Mouse (Mus musculus) heart, adult 18-20 months (tissue): ENCODE measurements around the gene Map2k7. TPM values are rescaled to one million over a fixed set of nuclear protein-coding genes. Genes with fewer than 3 reads are reported as not detected.

Source experiments
- DNase-seq, 2 experiments: peaks; one replicate each; pipeline ENCODE4 v3.0.0; 2021 to 2022; ENCODE audit warnings: mixed read lengths in 1 of 2
- long read RNA-seq, 2 experiments: library from polyadenylated mRNA; stranded (forward); transcript quantifications; one replicate each; pipeline ENCODE4 v2.0.0; 2021
- total RNA-seq, 2 experiments: library from RNA; stranded (reverse); gene quantifications; 2 replicates each; pipeline ENCODE4 v1.2.3; 2021

Gene Map2k7
- 10 to 100 TPM; 65.1 to 66.5 TPM for total RNA-seq
- long read RNA-seq, experiment 1, transcript Map2k7-202 (12 exons, 3,525 nt): major isoform, 25 of 33 reads
- long read RNA-seq, experiment 1, partial matches to known transcripts: 3 of 33 reads
- long read RNA-seq, experiment 1, other reads (novel, unspliced or antisense): 1 of 33 reads
- long read RNA-seq, experiment 2, transcript Map2k7-202 (12 exons, 3,525 nt): major isoform, 16 of 22 reads
- long read RNA-seq, experiment 2, partial matches to known transcripts: 2 of 22 reads
- long read RNA-seq, experiment 2, other reads (novel, unspliced or antisense): 1 of 22 reads

GRCm38 (mm10) chr8:4238434-4239192, at the start of gene Map2k7, which contains the start of gene Gm49320:
Gene Map2k7 (plus strand): TSS chr8:4238740.
Gene Gm49320 (plus strand): TSS chr8:4238865.
- peak; percentile 99 to 100 for DNase-seq

DNA sequence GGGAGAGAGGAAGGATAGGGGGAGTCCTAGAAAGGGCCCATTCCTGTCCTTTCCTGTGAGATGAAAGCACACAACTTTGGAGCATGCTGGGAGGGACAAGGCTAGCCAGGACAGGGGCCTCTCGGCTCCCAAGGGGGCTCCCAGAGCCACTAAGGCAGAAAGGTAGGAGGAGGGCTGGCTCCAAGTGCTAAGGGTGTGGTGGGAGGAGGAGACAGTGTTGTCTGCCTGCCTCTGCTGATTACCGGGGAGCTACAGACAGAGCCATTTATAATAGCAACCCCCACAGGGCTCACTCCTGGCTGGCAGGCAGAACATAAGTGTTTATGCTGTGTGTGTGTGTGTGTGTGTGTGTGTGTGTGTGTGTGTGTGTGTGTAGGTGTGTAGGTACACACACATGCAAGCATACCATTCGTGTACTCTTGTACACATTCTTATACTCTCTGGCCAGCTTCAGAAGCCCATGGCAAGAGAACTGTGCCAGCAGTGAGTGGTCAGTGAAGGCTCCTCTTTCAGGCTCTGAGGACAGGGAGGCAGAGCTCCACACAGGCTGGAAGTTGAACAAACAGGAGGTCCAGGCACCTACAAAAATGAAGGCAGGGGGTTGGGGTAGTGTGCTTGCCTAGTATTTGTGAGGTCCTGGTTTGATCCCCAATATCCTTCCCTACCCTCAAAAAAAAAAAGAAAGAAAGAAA, 49.4 kb upstream of the Map2k7 start:
- DNase-seq: no peak

DNA sequence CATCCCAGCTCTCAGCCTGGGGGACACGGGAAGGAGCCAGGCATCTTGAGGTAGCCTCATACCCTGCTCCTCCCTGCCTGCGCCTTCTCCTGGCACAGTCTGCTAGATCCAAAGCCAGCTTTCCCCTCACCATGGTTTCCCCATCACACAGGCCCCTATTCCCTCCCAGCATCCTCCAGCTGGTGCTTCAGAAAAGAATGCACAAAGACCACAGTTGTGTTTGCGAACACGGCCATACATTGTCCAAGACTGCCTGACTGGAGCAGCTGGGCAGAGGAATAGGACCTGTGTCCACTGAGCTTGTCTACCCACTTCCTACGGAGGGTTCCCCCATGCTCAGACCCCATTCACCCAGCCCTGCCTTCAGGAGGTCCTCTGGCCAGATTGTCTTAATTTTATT, 46.2 kb upstream of the Map2k7 start:
- no peak for DNase-seq

DNA sequence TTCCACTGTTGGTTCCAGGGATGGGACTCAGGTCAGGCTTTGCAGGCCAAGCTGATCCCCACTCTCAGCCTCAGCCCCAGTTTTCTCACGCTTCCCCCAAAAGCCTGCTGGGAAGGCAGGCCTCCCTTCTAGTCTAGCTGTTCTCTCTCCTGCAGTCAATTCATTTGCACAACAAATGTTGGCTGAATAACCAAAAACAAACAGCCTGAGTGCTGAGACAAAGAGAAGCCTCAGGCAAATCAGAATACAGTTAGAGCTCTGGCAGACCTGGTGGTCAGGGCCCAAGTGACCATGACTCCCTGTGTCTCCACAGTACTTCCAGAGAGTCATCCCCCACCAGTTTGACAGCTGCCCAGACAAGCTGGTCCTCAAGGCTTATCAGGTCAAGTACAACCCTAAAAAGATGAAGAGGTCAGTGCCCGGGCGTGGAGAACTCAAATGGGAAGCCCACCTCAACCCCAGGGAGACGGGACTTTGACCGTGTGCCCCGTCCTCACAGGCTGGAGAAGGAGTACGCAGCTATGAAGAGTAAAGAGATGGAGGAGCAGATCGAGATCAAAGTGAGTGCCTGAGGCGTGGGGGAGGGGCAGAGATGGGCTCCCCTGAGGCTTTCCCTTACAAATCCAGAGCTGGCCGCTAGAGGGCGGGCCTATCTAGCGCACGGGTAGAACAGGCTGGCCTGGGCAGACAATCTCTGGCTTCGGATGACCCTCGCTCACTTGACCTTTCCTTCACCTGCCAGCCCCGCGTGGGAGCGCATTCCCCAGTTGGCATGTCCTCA, 45.5 kb upstream of the Map2k7 start:
- DNase-seq: peak; percentile 82 to 90

GRCm38 (mm10) chr8:4193588-4193894, 45.0 kb upstream of the Map2k7 start:
- DNase-seq: no peak

GRCm38 (mm10) chr8:4201321-4201720, 37.2 kb upstream of the Map2k7 start:
- no peak for DNase-seq

DNA sequence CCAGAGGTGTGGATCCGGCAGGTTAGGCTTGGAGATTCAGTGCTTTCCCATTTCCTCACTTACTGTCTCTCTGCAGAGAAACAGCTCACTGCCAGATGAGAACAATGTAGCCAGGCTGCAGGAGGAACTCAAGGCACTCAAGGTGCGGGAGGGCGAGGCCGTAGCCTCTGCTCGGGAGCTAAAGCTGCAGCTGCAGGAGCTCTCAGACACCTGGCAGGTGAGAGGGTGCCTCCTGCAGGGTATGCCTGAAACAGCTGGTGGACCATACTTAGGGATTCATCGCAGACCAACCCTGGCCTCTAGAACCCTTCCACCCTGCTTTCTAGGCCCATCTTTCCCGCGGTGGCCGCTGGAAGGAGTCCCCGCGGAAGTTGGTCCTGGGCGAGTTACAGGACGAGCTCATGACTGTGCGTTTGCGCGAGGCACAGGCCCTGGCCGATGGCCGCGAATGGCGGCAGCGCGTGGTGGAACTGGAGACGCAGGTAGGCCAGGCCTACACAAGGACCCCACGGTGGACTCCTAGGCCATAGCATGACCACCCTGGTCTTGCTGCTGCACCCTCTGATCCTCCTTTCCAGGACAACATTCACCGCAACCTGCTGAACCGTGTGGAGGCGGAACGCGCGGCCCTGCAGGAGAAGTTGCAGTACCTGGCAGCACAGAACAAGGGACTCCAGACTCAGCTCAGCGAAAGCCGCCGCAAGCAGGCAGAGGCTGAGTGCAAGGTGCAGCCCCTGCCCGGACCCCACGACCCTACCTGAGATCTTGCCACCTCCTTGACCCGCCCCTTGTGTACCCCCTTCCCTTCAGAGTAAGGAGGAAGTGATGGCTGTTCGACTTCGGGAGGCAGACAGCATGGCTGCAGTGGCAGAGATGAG, 33.1 kb upstream of the Map2k7 start:
- no peak for DNase-seq

GRCm38 (mm10) chr8:4206182-4207015, 32.1 kb upstream of the Map2k7 start:
- no peak for DNase-seq

- DNase-seq: no peak
Measured at GRCm38 (mm10) chr8:4207016-4207350, 31.6 kb upstream of the Map2k7 start.

GRCm38 (mm10) chr8:4211097-4211496, 27.4 kb upstream of the Map2k7 start:
- no peak for DNase-seq

DNA sequence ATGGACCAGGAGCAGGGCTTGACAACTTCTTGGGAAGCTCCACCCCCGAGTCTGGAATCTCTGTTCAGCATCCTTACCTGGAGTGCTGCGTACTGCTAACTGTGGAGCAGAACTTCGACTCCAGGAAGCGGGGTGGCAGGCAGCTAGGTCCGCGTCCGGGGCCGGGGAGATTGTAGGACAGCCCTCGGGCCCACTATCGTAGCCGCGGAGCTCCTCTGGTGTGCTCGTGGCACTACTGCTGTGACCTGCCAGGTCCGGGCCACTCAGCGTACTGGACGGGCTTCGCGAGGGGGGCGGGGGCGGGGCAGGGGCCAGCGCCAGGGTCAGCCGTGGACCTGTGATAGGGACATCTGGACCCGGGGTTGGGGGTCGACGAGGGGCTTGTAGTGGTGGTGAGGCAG, 25.7 kb upstream of the Map2k7 start:
- DNase-seq: no peak

DNA sequence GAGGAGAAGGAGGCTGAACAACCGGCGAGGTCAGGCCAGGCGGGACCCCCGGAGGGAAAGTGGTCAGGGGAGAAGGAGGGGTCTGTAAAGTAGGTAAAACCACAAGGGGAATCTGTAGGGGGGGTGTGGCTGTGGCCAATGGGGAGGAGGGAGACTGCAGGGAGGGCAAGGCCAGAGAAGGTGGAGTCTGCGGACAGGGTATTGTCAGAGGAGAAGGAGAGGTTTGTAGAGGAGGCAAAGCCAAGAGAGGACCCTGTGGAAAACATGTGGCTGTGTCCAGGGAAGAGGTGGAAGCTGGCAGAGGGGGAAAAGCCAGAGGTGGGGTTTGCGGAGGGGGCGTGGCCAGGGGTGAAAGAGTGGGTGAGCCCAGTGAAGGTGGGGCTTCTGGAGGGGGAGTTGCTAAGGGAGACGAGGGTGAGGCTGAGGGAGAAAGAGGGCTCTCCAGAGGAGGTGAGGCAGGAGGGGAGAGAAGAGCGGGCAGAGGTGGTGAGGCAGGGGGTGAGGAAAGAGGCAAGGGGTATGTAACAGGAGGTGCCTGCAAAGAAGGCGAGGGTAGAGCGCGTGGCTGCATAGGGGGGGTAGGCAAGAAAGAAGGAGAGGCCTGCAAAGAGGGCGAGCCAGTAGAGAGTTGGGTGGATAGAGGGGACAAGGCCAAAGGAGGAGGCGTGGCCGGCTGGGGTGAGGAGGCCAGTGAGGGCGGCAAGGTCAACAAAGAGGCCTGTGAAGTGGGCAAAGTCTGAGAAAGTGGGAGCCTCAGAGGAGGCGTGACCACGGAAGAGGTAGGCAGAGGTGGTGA, 25.1 kb upstream of the Map2k7 start:
- peak; percentile 53 to 61 for DNase-seq

GRCm38 (mm10) chr8:4214006-4214980, 24.2 kb upstream of the Map2k7 start:
- peak; percentile 54 to 58 for DNase-seq

DNA sequence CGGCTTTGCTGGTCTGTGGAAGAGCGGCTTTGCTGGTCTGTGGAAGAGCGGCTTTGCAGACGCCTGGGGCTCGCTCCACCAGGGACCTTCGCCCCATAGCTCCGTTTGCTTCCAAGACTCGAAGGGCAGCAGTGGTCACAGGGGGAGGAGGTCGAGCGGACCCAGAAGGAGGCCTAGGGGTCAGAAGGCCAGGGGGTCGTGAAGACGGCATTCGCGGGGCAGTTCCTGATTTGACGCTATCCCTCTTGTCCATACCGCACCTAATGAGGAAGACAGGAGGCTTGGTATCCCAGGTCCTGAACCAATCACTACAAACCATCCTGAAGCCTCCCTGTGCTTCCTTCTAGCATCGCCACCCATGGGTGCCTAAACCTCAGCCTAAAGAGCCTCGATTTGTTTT, 22.2 kb upstream of the Map2k7 start:
- DNase-seq: no peak

GRCm38 (mm10) chr8:4216791-4217621, 21.5 kb upstream of the Map2k7 start, which contains the start of gene Prr36:
Gene Prr36 (minus strand): TSS chr8:4217459.
- no peak for DNase-seq

DNA sequence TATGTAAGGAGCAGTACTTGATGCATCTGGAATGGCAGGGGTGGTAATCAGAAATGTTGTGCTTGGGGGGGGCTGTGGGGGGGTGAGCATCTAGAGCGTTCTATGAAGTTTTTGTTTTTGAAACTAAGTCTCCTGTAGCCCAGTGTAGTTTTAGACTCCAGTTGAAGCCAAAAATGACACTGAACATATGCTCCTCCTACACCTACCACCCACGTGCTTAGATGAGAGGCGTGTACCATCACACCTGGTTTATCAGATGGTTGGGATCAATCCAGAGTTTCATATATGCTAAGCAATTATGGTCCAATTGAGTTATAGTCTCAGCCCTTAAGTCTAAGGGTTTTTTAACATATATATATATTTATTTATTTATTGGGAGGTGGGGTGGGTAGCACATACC, 18.9 kb upstream of the Map2k7 start:
- DNase-seq: no peak

- no peak for DNase-seq
Measured at GRCm38 (mm10) chr8:4222059-4222458, 16.5 kb upstream of the Map2k7 start.
